Mouse (Mus musculus): ENCODE measurements around the gene Borcs7.

The Borcs7 gene

DNA sequence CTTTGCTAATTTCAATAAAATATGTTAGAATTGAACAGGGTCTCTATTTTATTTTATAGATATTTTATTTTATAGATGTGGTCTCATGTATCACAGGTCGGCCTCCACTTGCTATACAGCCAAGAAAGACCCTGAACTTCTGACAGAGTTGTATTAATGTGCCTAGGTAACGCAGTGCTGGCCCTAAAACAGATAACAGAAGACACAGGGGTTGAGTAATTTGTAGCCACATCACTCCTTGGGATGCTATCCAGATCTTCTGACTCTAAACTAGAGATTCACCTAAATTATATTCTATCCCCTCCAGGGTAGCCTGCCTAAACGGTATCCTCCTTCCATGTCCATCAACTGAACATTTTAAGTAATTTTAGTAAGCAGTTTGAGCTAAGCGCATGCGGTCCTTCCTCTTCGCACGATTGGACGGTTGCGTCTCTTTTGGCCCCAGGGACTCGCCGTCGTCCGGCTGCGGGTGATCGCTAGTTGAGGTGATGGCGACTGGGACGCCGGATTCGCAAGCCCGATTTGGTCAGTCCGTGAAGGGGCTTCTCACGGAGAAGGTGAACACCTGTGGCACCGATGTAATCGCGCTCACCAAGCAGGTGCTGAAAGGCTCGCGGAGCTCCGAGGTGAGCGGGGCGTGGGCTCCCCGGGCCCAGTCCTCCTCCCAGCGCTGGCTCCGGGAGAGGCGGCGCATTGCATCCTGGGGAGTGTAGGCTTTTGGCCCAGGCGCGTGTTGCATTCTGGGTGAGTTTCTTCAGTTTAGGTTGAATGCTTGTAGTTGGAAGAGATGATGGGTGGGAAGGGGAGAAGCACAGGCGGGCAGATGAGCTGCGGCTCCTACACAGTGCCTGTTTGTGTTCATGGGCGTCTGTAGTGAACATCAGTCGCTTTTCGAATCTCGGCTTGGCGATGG lies at the start of gene Borcs7:
Gene Borcs7, plus strand, starts transcription at position 447 of the 913 bp plus-strand sequence.
- peak; percentile 90 for DNase-seq

DNA sequence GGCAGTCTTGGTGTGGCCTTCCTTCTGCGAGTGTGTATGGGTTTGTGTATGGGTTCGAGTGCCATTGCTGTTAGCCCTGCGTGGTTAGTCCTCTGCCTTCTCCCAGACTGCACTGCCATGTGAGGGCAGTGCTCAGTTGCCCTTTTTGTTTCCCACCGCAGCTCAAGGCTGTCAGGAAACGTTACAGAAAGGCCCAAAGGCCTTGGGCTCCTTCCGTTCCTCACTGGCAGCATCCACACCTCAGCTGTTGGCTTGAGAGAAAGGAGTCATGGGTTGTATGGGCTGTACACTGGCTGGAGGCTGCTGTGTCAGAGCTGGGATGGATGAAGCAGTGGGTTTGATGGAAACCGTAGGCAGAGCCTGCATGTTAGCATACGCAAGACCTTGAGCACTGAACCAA lies 48.9 kb upstream of the Borcs7 start:
- no peak for DNase-seq

DNA sequence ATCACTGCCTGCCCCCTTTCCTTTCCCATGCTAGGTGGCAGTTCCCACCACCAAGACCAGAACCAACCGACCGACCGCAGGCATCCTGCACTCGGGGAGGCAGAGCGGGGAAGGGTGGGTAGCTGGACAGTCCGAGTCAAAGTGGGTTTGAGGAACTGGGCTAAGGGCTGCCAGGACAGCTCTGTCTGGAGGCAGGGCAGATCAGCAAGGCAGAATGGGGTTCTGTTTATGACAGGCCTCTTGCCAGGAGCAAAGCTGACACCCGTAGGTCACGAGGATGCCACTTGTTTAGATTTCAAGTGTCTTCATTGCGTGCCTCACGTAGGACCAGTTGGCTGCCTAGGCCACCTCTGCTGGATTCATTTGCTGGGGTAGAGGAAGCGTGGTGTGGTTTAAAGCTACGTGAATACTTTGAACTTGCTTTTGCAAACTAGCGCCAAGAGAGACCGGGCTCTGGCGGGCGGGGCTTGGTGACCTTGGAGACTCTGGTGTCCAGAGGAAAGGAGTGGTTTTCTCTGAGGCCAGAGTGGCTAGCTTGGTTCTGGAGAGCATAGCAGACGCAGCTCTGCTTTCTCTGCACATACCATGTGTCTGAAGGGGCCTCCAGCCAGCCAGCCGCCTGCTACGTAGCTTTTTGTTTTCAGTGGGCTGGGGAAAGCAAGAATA lies 48.2 kb upstream of the Borcs7 start:
- DNase-seq, result peak; percentile 88

DNA sequence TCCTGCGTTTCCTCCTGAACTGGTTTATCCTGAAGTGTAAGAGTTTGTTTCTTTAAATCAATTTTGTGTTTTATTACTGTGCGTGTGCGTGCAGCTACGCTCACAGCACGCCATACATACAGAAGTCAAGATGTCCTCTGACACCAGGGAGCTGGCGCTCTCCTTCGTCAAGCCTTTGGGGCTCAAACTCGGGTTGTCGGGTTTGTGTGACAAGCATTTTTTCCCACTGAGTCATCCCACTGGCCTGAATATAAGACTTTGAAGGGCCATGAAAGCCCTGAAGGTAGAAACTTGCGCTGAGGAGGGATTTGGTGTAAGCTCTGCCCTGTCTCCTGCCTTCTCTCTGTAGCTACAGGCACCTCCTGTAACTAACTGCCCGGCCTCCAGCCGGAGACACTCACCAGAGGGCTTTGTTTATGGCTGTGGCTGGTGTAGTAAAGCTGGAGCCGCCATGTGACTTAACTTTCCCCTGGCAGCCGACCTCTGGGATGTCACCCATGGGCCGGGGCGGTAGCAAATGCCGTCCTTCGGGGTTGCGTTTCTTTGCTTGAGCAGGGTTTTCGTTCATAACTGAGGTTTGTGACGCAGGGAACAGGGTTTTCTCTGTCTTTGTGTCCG lies 47.5 kb upstream of the Borcs7 start:
- no peak for DNase-seq

DNA sequence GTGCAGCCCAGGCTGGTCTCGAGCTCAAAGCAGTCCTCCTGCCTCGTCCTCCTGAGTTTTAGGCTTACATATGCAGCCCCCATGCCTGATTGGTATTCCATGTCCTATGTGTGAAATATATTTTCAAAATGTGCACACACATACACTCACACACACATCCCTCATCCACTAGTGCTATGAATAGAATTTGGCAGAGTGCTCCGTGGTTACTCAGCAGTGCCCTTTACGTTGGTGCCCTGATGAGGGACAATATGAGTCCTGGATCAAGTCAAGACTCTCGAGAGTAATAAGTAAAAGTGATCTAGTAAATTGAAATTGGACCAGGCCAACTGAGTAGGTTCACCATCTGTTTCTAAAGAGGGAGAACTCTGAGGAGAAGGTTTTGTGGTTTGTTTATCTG lies 46.5 kb upstream of the Borcs7 start:
- no peak for DNase-seq

DNA sequence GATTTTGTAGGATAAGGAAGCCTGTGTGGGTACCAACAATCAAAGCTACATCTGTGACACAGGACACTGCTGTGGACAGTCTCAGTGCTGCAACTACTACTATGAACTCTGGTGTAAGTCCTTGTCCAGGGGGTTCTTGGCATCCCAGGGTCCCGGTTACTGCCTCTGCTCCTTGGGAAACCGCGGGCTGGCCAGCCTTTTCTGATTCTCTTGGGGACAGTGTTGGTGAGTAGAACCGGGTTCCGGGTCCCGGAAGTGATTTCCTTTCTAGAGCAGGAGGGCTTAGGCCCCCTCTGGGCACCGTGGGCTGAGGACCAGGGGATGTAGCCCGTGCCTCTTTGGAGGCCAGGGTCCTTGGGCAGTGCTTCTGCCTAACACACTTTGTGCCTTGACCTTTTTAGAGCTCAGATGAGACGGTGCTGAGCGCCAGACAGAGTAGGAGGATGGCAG lies 45.3 kb upstream of the Borcs7 start:
- DNase-seq, result no peak

DNA sequence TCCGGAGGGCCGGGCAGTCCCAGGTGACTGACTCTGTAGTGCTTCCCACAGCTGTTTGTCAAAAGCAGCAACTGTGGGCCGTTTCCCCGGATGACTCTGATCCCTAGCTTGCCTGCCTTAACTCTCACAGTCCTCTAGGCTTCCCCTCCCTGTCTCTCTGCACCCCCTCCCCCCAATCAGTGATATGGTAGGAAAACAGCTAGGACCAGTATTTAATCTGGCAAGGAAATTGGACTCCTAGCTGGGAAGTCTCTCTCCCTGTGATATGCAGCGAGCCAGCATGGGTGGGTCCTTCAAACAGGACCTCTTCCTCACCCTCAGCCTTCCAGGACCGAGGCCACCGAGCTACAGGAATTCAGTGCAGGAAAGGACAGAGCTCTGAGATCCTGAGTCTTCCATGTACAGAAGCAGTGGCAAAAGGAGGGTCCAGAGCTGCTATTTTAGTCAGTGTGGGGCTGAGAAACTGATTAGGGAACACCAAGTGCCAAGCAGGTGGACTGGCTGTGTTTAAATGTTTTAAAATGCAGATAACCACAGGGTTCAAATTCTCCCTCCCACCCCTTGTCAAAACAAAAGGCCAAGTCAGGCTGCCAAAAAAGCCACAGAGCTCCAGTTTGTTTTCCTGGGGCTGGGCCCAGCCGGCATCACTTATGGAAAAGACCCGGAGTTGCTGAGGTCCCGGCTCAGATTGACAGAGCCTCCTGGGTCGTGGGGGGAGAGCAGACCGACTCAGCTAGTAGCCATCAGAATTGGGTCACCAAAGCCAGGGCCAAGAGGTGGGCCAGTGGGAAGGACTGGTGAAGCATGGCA lies 44.7 kb upstream of the Borcs7 start:
- peak; percentile 80 for DNase-seq

DNA sequence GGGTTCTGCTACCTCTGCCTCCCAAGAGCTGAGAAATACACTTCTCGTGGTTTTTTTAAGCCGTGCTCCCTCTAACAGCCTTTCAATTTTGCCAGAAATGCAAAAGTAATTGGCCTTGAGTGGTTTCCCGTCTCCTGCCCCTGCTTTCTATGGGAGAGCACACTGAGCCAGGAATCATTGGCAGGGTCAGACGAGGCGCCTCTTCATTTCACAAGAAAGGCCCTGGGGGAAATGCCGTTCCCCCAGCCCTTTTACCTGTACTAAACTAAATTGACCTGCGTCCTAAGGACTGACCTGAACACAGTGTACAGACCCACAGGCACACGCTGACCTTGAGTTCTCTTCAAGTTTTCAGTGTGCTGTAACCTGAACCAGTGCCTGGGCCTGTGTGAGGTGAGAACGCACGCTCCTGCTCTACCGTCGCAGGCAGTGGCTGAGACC lies 43.6 kb upstream of the Borcs7 start:
- peak; percentile 69 for DNase-seq

DNA sequence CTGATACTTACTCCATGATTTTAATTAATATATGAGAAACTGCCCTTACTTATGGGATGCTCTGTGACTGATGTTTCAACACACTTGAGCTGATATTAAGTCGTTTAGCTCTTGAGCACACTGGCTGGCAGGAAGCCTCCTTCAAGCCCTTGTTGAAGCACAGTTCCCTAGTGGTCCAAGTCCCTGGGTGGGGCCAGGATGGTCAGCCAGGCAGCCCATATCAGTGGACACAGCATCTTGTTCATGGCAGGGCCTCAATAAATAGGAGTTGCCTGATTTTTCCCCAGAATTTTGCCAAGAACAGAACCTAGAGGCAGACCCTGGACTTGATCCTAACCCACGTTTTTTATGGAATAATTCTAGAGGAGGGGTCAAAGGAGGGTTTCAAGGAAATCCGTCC lies 42.5 kb upstream of the Borcs7 start:
- no peak for DNase-seq

DNA sequence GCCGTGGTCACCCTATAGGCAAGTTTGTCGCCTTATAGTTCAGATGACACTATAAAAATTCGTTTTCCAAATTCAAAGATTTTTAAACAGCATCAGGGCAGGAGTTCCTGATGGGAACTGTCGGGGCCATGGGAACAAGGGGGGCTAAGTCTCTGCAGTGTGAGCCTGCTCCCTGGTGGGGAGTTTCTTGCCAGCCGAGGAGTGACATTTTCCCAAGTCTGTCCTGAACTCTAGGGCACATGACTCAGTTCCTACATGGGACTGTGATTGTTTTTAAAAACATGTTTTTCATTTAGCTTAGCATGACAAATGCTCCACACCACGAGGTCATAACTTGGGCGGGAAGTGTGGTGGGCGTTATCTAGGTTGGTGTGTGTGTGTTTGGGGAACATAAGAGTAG lies 41.9 kb upstream of the Borcs7 start:
- DNase-seq, result no peak

DNA sequence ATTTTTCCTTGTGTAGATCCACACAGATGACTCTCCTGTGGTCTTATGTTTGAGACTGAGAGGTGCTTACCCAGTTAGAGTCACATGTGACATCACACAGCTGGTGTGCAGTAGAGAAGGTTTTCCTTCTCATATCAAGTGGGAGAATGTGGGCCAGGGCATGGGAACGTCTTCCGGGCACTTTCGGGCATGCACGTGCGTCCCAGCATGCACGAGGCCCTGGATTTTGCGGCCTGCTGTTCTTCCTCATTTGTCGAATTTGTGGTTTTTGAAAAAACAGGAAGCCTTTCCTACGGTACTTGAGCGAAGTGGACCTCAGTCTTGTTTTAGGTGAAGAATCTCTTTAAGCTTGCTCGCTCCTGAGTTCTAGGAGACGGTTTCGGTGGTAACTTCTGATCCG lies 41.1 kb upstream of the Borcs7 start:
- DNase-seq, result no peak

DNA sequence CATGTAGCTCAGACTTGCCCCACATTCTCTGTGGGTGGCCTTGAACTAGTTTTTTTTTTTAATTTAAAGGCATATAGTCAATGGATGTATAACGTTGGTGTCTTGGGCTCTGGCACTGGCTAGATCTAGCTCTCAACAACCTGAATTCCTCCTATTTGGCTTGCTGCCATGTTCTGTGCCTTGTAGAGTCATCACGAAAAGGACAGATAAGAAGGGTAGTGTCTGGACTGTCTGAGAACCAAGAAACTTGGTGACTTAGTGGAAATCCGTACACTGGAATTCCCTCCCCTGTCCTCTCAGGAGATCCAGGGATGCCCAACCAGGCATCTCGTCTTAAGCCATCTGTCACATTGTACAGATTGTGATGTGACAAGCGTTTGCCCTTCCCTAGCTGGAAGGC lies 36.5 kb upstream of the Borcs7 start:
- DNase-seq, result no peak

DNA sequence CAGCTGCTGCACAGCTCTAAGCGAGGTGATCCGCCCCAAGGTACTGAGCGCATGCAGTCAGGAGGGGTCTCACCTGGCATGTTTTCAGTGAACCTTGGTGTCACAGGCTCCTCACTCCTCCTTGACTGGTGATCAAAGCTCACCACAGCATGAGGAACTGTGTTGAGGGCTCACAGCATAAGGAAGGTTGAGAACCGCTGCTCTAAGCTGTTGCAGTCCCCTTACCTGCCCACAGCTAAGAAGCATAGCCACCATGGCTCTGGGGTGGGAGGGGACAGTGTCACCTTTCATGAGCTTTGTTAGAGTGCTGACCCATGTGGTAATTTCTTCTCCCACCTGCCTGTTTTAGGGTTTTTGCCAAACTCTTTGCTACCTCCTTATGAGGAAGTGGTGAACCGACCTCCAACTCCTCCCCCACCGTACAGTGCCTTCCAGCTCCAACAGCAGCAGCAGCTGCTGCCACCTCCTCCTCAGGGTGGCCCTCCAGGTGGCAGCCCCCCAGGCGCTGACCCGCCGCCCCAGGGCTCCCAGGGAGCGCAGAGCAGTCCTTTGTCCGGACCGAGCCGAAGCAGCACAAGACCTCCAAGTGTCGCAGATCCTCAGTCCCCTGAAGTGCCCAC lies 36.0 kb upstream of the Borcs7 start:
- DNase-seq, result no peak

DNA sequence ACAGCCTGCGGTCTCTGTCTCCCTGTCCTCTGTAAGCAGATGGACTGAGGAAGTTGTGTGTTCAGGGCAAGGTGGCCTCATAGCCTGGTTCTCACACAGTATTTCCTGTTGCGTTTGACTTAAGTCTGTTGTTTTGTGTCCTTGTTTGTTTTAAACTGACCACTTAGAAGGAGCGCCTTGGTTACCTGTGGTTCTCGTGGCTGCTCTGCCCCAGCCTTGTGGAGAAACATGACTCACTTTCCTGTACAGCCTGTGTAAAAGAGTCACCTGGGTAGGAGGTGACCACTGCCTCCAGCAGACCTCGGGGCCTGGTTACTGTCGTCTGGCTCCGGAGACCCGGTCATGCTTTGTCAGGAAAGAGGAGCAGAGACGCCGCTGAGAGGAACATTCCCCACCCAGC lies 34.1 kb upstream of the Borcs7 start:
- DNase-seq, result no peak

DNA sequence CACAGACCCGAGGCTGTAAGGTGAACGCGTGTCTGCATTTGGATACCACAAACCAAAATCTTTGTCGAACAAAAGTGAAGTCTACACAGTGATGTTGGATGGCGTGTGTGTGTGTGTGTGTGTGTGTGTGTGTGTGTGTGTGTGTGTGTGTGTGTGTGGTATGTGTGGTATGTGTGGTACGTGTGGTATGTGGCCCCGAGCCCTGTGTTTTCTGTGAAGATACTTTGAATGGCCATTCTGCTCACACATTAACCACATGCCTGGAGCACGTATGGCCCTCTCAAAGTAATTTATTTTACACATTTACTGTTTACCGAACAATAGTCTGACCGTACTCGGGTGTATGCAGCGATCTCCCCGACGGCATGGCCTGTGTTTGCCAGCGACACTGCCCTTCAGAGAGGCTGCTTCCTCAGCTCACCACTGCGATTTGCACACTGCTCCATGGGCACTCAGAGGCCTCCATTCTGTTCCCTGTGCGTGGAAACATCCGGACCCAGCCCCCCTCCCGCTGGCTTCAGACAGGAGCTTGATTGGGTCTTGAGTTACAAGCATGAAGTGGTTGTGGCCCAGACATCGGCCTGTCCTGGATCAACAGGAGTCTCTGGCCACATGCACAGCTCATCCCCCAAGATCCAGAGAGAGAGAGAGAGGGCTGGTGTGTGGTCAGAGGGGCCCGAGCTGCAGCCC lies 33.4 kb upstream of the Borcs7 start:
- DNase-seq, result no peak

DNA sequence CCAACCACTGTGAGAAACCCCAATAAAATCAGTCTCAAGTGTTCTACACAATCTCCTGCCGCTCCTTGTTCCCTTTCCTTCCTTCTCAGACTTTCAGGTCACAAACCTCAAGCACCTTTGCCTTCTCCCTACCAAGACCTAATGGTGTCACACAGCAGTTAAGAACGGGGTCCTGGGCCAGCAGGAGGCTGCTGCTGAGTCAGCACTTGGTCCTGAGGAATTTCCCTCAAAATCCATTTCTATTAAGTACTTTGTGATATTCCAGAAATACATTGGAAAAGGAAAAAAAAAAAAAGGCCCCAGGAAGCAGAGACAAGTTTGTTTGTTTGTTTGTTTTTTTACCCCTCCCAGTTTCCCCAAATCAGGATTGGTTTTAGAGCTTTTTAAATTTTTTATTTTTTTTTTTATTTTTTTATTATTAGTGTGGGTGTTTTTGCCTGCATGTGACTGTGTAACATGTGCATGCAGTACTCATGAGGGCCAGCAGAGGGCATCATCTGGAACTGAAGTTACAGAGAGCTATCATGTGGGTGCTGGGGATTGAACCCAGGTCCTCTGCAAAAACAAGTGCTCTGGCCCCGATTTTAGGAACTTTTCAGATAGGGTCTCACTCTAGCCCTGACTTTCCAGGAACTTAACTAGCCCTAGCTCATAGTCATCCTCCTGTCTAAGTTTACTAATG lies 32.2 kb upstream of the Borcs7 start:
- no peak for DNase-seq

DNA sequence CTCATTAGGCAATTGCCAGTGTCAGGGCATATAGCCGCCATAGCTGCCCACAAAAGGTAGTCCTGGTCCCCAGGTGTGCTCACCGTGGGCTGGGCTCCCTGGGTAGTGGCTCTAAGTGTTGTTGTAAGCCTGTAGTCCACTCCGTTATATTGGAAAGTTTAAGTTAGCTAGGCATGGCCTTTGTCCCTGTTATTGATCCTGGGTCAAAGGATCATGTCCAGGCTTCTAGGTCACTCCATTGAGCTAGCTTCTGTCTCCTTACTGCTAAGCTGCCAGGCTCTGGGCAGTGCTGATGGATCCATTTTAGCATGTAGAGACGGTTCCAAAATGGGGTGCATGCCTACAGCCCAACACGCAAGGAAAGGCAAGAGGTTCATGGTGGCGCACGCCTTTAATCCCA lies 31.4 kb upstream of the Borcs7 start:
- no peak for DNase-seq

DNA sequence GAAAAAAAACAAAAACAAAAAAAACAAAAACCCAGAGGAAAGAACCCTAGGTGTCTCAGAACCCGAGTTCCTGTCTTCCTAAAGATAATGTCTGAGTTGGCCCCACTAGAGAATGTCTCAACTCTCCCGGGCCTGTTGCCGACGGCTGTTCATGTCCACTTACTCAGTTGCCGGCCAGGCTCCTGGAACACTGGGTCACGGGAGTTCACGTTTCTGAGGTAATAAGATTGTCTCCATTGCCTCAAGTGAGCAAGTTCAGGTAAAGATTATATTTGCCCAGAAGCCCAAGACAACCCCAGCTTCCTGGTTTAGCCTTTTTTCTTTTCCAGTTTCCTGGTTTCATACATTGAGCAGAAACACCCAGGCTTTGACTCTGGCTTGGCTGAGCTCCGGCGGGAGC lies 30.9 kb upstream of the Borcs7 start:
- DNase-seq, result no peak

DNA sequence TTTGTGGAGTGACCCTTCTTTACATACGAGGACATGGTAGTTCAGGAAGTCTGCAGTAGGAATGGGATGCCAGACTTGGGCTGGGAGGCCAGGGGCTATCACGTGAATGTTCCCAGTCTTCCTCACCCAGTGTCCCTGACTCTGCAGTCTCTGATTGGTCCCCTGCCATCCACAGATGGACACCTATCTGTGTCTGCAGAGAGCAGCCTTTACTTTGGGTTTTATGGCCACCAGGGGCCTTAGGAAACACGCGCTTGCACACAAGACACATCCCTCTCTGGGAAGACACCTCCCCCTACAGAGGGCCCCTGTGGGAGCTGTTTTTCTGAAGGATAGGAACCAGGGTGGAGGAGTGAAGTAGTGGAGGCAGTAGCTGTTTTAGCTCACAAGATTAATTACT lies 28.2 kb upstream of the Borcs7 start:
- DNase-seq, result no peak

DNA sequence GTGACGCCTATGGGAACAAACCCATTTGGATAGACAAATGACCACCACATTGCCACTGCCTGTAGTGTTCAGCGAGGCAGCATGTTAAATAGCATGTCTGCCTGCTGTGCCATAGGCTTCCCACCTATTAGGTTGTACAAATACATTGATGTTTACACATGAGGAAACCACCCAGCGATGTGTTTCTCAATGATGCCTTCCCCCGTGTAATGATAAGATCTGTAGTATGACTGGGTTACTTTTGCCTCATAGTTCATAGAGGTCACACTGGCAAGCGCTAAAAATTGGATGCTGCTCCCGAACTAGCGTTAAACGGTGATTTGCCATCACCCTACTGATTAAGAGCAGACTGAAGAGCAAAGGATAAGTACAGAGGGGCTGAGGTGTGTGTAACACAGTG lies 27.5 kb upstream of the Borcs7 start:
- DNase-seq, result no peak

DNA sequence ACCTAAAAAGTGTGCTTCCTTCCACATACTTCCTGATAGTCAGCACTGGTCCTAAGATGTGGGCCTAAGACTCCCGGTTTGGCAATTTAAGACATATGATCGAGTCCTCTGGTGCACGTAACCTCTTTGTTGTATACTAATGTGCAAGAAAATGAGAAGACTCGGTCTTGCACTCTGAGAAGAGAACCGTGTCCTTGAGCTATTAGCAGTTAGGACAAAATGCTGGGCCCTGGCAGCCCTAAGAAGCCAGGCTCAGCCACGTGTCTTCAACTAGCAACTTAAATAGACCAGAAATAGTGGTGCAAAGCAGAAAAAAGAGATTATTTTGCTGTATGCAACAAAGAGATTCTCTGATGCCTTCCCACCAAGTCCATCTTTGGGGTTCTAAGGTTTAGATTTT lies 26.9 kb upstream of the Borcs7 start:
- no peak for DNase-seq
